Mouse (Mus musculus): ENCODE measurements at regions not wholly inside any gene's neighbourhood (a gene's known extent, or its start where the extent isn't known, plus 50 kb on each side); places are given as distances from the start of the nearest gene placed in this dataset.

DNA sequence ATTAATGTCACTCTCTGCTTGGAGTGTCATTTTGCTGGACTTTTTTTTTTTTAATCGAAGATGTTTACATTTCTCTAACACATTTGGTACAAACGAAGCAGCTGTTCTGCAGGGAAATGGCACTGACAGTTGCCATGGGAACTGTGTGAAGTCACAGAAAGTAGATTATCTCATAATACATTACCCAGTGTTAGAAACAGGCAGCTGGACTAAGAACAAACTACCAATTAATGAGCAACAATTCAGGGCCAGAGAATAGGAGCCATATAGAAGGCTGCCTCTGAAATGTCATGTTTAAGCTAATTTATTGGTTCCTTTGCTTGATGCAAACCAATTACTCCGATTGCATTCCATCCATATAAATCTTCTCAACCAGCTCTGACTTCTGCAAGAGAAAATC, 159.3 kb upstream of the Large1 start:
- DNase-seq (ENCODE audit: extremely low spot score in 1 of 2, low spot score in 2 of 2), result peak in 1 of 2 experiments; percentile 15
- intact Hi-C loops (cut with DNase I), result no loop called here
